Mouse (Mus musculus) E14TG2a.4 (cell line): ENCODE measurements around the gene Bmx.

ENCODE experiments used
- H3K27me3 ChIP-seq: 2 replicates; pipeline ENCODE4 v1.6.1; 2014; ENCODE audit warnings: low read length, control low read depth; ENCODE audit not compliant: insufficient read depth
- H3K36me3 ChIP-seq: 2 replicates; pipeline ENCODE4 v1.6.1; 2014; ENCODE audit warnings: low read length, control low read depth; ENCODE audit not compliant: insufficient read depth
- H3K4me1 ChIP-seq: replicated peaks from 2 replicates; pipeline ENCODE4 v1.6.1; 2014; ENCODE audit warnings: low read depth, low read length, control low read depth
- H3K4me3 ChIP-seq: replicated peaks from 2 replicates; pipeline ENCODE4 v1.5.1; 2014; ENCODE audit warnings: mild to moderate bottlenecking, low read length
- H3K9me3 ChIP-seq: 2 replicates; pipeline ENCODE4 v1.6.1; 2014; ENCODE audit warnings: low read length, control low read depth
- CTCF ChIP-seq: conservative IDR thresholded peaks from 2 replicates; pipeline ENCODE4 v1.5.1; 2014; ENCODE audit warnings: low read length
- NANOG ChIP-seq: IDR thresholded peaks from 2 replicates; pipeline ENCODE4 v1.6.1; 2014; ENCODE audit warnings: borderline replicate concordance, low read length, mixed read lengths
- POU5F1 ChIP-seq: IDR thresholded peaks from 2 replicates; pipeline ENCODE4 v1.6.1; 2014; ENCODE audit warnings: low read length, borderline replicate concordance

Gene Bmx

GRCm38 (mm10) chrX:164164681-164165080 is 93.3 kb downstream of the Bmx start:
- no peaks in the 10 kb centered on the region for H3K27me3 ChIP-seq
- H3K4me3 ChIP-seq: no peak overlapping the region
- no peaks in the 10 kb centered on the region for H3K36me3 ChIP-seq
- no peaks in the 10 kb centered on the region for H3K4me1 ChIP-seq
- no peaks in the 10 kb centered on the region for H3K9me3 ChIP-seq
- no peak for TF ChIP-seq NANOG
- TF ChIP-seq POU5F1: no peak
- no peak for TF ChIP-seq CTCF

- no peaks in the 10 kb centered on the region for H3K9me3 ChIP-seq
- TF ChIP-seq CTCF (no peak), NANOG (no peak), POU5F1 (no peak)
- no peak overlapping the region for H3K4me3 ChIP-seq
- H3K27me3 ChIP-seq: no peaks in the 10 kb centered on the region
- no peaks in the 10 kb centered on the region for H3K4me1 ChIP-seq
- no peaks in the 10 kb centered on the region for H3K36me3 ChIP-seq
These were observed 103.4 kb downstream of the Bmx start for GRCm38 (mm10) chrX:164154594-164154993.

GRCm38 (mm10) chrX:164153606-164154005 is 104.4 kb downstream of the Bmx start:
- Histone ChIP-seq H3K4me3 (no peak overlapping the region), H3K27me3 (no peaks in the 10 kb centered on the region), H3K9me3 (no peaks in the 10 kb centered on the region), H3K4me1 (no peaks in the 10 kb centered on the region), H3K36me3 (no peaks in the 10 kb centered on the region)
- TF ChIP-seq NANOG (no peak), CTCF (no peak), POU5F1 (no peak)

- H3K4me1 ChIP-seq: no peaks in the 10 kb centered on the region
- H3K27me3 ChIP-seq: no peaks in the 10 kb centered on the region
- H3K4me3 ChIP-seq: no peak overlapping the region
- H3K9me3 ChIP-seq: no peaks in the 10 kb centered on the region
- no peaks in the 10 kb centered on the region for H3K36me3 ChIP-seq
- TF ChIP-seq POU5F1 (no peak), NANOG (no peak), CTCF (no peak)
These were observed 105.3 kb downstream of the Bmx start for GRCm38 (mm10) chrX:164152703-164153102.

GRCm38 (mm10) chrX:164145463-164146250 is 112.3 kb downstream of the Bmx start:
- no peaks in the 10 kb centered on the region for H3K9me3 ChIP-seq
- TF ChIP-seq NANOG (no peak), POU5F1 (no peak), CTCF (no peak)

More at GRCm38 (mm10) chrX:164145463-164146250, 112.3 kb downstream of the Bmx start:
- Histone ChIP-seq H3K4me1 (no peaks in the 10 kb centered on the region; the same call in 1 of the 2 replicates), H3K36me3 (no peaks in the 10 kb centered on the region), H3K27me3 (no peaks in the 10 kb centered on the region), H3K4me3 (no peak overlapping the region)
